Mouse (Mus musculus) liver, postnatal 0 days (tissue): ENCODE measurements around the gene Myo1e. TPM values are rescaled to one million over a fixed set of nuclear protein-coding genes. Genes with fewer than 3 reads are reported as not detected.

Source experiments
- ATAC-seq: fragments of 200-750 bp; cut with Nextera tagmentation; 2 replicates; pipeline ENCODE4 v1.8.0; 2017; ENCODE audit warnings: mild to moderate bottlenecking, moderate library complexity
- DNase-seq: peaks from one replicate; pipeline ENCODE4 v3.0.0-alpha.2; 2016
- H3K27ac ChIP-seq: fragments of 300-500 bp; sonication (generic); 2 replicates; pipeline ENCODE4 v1.5.1; 2014; ENCODE audit warnings: antibody characterized with exemption, moderate library complexity, mild to moderate bottlenecking, low read depth
- H3K27me3 ChIP-seq: fragments of 300-500 bp; sonication (generic); 2 replicates; pipeline ENCODE4 v1.6.1; 2014; ENCODE audit warnings: low read length, control low read depth, mixed read lengths; ENCODE audit not compliant: insufficient read depth
- H3K36me3 ChIP-seq: fragments of 300-500 bp; sonication (generic); replicated peaks from 2 replicates; pipeline ENCODE4 v1.6.1; 2014; ENCODE audit warnings: mild to moderate bottlenecking, control low read depth, low read length, moderate library complexity, mixed read lengths; ENCODE audit not compliant: insufficient read depth
- H3K4me1 ChIP-seq: fragments of 300-500 bp; sonication (generic); 2 replicates; pipeline ENCODE4 v1.6.1; 2014; ENCODE audit warnings: antibody characterized with exemption, mild to moderate bottlenecking, control low read depth; ENCODE audit not compliant: insufficient read depth
- H3K4me2 ChIP-seq: fragments of 300-500 bp; sonication (generic); 2 replicates; pipeline ENCODE4 v1.6.1; 2014; ENCODE audit warnings: low read depth, mild to moderate bottlenecking, low read length, moderate library complexity, mixed read lengths
- H3K4me3 ChIP-seq: fragments of 300-500 bp; sonication (generic); 2 replicates; pipeline ENCODE4 v1.5.1; 2014; ENCODE audit warnings: low read depth, low read length
- H3K9ac ChIP-seq: fragments of 300-500 bp; sonication (generic); replicated peaks from 2 replicates; pipeline ENCODE4 v1.6.1; 2014; ENCODE audit warnings: mild to moderate bottlenecking, moderate library complexity
- H3K9me3 ChIP-seq: fragments of 300-500 bp; sonication (generic); 2 replicates; pipeline ENCODE4 v1.6.1; 2016; ENCODE audit warnings: mild to moderate bottlenecking, control low read depth, low read length, mixed read lengths
- CTCF ChIP-seq: sonication (generic); IDR thresholded peaks from 2 replicates; pipeline ENCODE4 v1.5.1; 2016; ENCODE audit warnings: antibody characterized with exemption, low read depth
- EP300 ChIP-seq: IDR thresholded peaks from 2 replicates; pipeline ENCODE4 v1.6.1; 2016; ENCODE audit warnings: antibody characterized with exemption, low read depth, mild to moderate bottlenecking
- WGBS: fragments of 180-500 bp; shearing (Covaris S2); extraction: QIAGEN DNeasy Blood & Tissue Kit; methylation state at CpG from one replicate; pipeline ENCODE4 v1.1.7; 2014; ENCODE audit not compliant: insufficient replicate concordance; 5-methylcytosine and 5-hydroxymethylcytosine counted together
- polyA plus RNA-seq: library from polyadenylated mRNA; unstranded; fragments of >200 nt; fragmentation: Nextera tagmentation; extraction: Ambion mirVana; gene quantifications from 2 replicates; pipeline ENCODE4 v1.2.1, GENCODE M21; 2015

The Myo1e gene
- polyA plus RNA-seq, 1 experiment from 2014 or later = 7.4 TPM

GRCm38 (mm10) chr9:70229823-70230222, 22.7 kb downstream of the Myo1e start:
- H3K4me1 ChIP-seq = peaks cover 8% of the 10 kb centered on the region; the same call in 1 of the 2 replicates
- H3K4me3 ChIP-seq = no peak overlapping the region
- H3K4me2 ChIP-seq = no peak overlapping the region
- no peak overlapping the region for H3K9ac ChIP-seq
- WGBS = 73% methylated on average over 8 of the region's 8 CpGs
- H3K27ac ChIP-seq = no peak overlapping the region
- TF ChIP-seq CTCF (no peak), EP300 (no peak)
- H3K9me3 ChIP-seq = no peaks in the 10 kb centered on the region
- H3K36me3 ChIP-seq = no peaks in the 10 kb centered on the region
- no peak for DNase-seq
- no peak for ATAC-seq
- H3K27me3 ChIP-seq = no peaks in the 10 kb centered on the region

GRCm38 (mm10) chr9:70232044-70233010, 25.2 kb downstream of the Myo1e start:
- Histone ChIP-seq H3K9me3 (no peaks in the 10 kb centered on the region), H3K9ac (no peak overlapping the region), H3K27me3 (no peaks in the 10 kb centered on the region), H3K4me3 (no peak overlapping the region), H3K36me3 (no peaks in the 10 kb centered on the region), H3K4me2 (no peak overlapping the region), H3K4me1 (peaks cover 8% of the 10 kb centered on the region; the same call in 1 of the 2 replicates), H3K27ac (peak overlapping the region; percentile 61)
- WGBS = 55% methylated on average over 10 of the region's 10 CpGs
- ATAC-seq = peak; percentile 89
- TF ChIP-seq EP300 (peak; percentile 63), CTCF (no peak)
- DNase-seq = no peak

GRCm38 (mm10) chr9:70237136-70237535, 30.0 kb downstream of the Myo1e start:
- Histone ChIP-seq H3K9ac (no peak overlapping the region), H3K36me3 (no peaks in the 10 kb centered on the region), H3K4me1 (peaks cover 35% of the 10 kb centered on the region), H3K4me3 (no peak overlapping the region), H3K27me3 (no peaks in the 10 kb centered on the region), H3K9me3 (no peaks in the 10 kb centered on the region), H3K27ac (no peak overlapping the region), H3K4me2 (no peak overlapping the region)
- DNase-seq (no peak), ATAC-seq (no peak)
- 31% methylated on average over 3 of the region's 3 CpGs for WGBS
- TF ChIP-seq EP300 (no peak), CTCF (no peak)

GRCm38 (mm10) chr9:70237561-70237960, 30.4 kb downstream of the Myo1e start:
- no peaks in the 10 kb centered on the region for H3K9me3 ChIP-seq
- H3K4me1 ChIP-seq = peaks cover 35% of the 10 kb centered on the region
- no peak overlapping the region for H3K4me2 ChIP-seq
- no peak for TF ChIP-seq CTCF
- TF ChIP-seq EP300 = no peak
- H3K9ac ChIP-seq = no peak overlapping the region
- no peak overlapping the region for H3K4me3 ChIP-seq
- no peak for ATAC-seq
- no peak for DNase-seq
- H3K27me3 ChIP-seq = no peaks in the 10 kb centered on the region
- H3K27ac ChIP-seq = 0 out of 2 replicates have a peak overlapping the region, but pooled peaks have one; percentile 16
- 18% methylated on average over 2 of the region's 2 CpGs for WGBS
- H3K36me3 ChIP-seq = no peaks in the 10 kb centered on the region

- Histone ChIP-seq H3K27me3 (no peaks in the 10 kb centered on the region), H3K9ac (no peak overlapping the region), H3K9me3 (no peaks in the 10 kb centered on the region), H3K27ac (no peak overlapping the region), H3K4me1 (peaks cover 36% of the 10 kb centered on the region), H3K36me3 (no peaks in the 10 kb centered on the region), H3K4me3 (no peak overlapping the region), H3K4me2 (no peak overlapping the region)
- TF ChIP-seq EP300 (no peak), CTCF (no peak)
- WGBS = 64% methylated on average over 6 of the region's 6 CpGs
- no peak for DNase-seq
- ATAC-seq = no peak
Measured at GRCm38 (mm10) chr9:70238391-70238790, 31.2 kb downstream of the Myo1e start.

- no peak overlapping the region for H3K9ac ChIP-seq
- DNase-seq (no peak), ATAC-seq (no peak)
- H3K36me3 ChIP-seq = no peaks in the 10 kb centered on the region
- TF ChIP-seq EP300 (no peak), CTCF (no peak)
- H3K27me3 ChIP-seq = no peaks in the 10 kb centered on the region
- H3K9me3 ChIP-seq = no peaks in the 10 kb centered on the region
- peaks cover 35% of the 10 kb centered on the region for H3K4me1 ChIP-seq
- H3K4me2 ChIP-seq = no peak overlapping the region
- H3K4me3 ChIP-seq = no peak overlapping the region
- WGBS = 59% methylated on average over 3 of the region's 3 CpGs
- H3K27ac ChIP-seq = no peak overlapping the region
Measured at GRCm38 (mm10) chr9:70239229-70239628, 32.1 kb downstream of the Myo1e start.
